Mouse (Mus musculus) cerebellum, adult 9-10 months (tissue): Measurements from ENCODE around the gene Lin28a.
"Not testable (repeated sequence)": the region's sequence is repeated elsewhere in the genome, so short reads cannot be mapped to it uniquely, and the experiment has no call there.

ENCODE experiments used
- DNase-seq: peaks from one replicate; pipeline ENCODE4 v3.0.0; 2022

Lin28a gene

DNA sequence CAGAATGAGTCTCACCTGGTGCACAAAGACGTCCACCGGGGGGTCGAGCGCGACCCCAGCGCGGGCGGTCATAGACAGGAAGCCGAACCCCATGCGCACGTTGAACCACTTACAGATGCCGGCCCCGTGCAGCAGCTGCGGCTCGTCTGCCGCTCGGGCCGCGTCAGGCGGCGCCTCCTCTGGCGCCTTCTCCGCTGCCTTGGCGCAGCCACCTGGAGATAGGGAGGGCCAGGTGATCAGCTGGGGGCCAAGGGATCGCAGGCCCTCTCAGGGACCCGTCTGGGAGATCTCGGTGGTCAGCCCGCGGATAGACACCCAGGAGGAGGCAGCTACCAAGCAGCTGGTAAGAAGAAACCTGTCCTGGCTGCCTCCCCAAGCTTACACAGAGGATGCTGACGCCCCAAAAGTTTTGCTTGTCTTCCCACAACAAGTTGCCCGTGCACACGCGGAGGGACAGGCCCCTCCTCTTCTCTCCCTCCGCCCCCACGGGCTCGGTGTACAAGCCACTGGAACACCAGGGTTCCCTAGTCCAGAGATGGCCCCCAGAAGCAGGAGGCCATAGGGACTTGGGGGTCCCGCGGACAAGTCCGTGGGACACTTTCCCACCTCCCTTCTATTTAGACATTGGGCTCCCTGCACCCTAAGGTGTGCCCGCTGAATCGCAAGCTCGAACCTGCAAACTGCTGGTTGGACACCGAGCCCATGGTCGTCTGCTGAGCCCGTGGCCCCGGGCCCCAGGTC lies 433 bp downstream of the Lin28a start:
- DNase-seq: no peak

DNA sequence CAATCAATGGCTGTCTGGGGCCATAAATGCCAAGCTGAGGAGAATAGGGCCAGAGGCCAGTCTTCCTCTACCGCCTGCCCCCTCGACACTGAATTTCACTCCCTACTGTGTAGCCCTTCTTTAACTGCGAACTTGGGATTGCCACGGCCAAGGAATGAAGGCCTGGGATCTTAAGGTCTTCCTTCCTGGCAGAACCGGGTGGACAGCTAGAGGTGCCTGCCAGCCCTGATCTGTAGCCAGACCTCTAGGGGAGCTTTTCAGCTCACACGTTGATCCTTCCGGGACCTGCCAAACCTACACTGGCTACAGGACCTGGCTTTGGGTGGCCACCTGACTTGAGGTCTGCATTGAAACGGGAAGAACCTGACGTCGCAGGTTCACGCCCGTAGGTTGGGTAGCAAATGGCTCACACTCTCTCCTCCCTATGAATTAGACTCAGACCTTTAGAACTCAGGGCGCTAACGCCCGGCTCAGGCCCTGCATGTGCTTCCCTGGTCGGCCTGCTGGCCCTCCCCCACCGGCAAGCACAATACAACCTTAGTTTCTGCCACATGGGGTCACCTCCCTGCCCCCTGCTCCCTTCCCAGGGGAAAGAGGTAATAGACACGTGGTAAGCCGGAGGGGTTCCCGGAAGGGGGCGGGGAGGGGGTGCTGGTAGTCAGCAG lies 1.3 kb downstream of the Lin28a start:
- DNase-seq: no peak

DNA sequence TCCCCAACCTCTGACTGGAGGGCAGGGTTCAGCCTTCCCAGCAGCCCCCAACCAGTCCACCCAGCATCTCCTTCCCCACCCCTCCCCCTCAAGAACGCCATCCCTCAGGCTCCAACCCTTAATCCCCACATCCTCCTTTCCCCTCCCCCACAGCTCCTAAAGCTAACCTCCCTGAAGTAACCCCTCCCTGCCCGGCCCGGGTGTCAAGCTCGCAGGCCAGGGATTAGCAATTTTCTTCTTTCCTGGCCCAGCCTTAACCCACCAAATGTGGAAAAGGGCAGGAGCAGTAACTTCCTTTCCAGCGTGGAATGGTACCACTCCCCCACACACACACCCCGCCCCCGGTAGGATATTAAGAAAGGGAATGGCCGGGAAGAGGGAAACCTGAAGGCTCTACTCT lies 1.9 kb downstream of the Lin28a start:
- no peak for DNase-seq

DNA sequence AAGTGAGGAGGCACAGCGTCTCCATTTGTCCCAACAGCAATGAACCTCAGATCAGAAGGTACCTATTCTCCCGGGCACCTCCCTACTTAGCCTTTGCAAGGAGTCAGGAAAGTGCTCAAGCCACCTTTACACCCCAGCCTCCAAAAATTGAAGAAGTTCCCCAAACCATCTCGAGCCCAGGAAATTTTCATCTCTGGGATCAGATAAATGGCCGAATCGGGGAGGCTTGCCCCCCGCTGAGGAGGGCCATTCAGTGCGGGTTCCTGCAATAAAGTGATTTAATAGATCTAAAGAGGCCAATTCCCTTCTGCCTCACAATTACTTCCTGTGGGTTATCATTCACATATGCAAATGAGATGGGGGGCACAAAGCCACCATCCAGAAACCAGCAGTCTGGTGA lies 2.4 kb downstream of the Lin28a start:
- DNase-seq: no peak

DNA sequence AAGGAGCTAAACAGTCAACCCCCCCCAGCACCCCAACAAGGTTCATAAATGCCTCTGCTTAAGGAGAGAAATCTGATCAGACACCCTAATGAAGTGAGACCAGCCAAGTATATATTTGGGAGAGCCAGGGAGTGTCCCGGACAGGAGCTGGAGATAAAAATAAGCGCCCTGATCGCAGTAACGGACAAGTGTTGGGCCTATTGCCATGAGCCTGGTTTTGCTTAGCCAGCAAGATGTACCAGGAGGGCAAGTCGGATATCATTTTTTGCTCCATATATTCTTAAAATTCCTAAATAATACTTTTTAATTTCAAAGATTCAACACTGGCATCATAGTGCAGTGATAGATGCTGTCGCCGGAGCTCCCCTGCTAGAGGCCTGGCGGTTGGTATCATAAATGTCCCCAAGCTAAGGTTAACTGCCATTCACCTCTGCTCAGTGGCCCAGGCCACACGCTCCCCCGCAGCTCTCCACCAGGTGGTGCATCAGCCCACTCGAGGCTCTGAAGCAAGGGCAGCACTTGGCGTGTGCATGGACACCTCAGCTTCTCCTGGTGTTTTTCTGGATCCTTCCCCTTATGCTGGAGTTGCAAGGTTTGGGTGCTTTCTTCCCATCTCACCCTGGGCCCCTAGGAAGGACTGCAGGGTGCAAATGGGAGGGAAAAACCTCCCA lies 5.6 kb downstream of the Lin28a start:
- DNase-seq: no peak

DNA sequence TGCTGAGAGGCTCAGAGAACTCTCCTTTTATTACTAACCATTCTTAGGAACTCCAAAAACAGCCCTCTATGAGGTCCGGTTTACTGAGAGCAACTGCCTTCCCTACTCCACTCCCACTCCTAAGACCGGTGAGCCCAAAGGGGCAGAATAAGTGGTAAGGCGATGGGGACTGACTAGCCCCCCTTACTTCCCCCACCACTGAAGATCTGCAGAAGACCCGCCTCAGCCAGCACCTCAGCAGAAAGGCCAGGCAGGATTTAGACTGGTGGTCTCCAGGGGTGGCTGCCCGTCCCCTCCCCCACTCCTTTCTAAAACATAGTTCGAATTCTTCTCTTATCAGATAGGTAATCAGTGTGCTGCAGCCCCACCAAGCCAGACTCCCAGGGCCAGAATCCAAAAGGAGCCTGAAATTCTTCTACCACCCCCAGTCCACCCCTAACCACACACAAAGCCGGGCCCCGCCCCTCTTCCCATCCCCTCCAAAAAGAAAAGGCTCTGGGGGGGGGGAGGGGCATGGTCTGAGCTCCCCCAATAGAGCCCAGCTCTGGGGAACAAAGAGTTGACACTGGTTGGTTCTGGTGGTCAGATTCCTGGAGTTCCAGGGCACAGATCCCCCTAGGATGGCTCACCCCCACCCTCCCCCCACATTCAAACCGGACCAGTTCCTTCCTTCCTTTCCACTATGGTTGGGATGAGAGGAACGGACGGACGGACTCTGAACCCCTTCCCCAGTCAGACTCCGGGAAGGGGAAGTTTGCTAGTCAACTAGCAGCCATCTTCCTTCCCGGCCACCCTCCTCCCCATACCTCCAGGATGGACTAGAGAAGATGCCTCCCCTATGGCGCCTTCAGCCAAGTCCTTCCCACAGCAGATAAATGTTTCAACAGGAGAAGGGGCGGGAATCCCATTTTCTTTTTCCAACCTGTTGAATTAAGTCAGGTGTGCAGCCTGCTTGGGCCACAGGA lies 6.9 kb downstream of the Lin28a start:
- DNase-seq: no peak

DNA sequence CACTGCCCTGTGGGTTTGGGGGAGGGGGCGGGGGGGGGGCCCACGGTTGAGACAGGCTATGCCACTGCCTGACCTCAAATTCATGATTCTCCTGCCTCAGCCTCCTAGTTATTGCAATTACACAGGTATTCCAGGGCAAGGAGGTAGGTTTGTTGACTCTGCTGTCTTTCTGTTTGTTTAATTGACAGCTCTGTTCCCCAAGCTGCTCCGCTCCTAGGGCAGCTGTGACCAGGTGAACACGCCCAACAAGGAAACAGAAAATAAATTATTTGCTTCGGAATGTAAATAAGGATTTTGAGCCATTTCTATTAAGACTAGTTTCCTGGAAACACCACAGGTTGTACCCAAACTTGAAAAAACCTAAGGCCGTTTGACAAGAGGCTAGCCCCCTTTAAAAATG lies 8.9 kb downstream of the Lin28a start:
- DNase-seq: no peak

DNA sequence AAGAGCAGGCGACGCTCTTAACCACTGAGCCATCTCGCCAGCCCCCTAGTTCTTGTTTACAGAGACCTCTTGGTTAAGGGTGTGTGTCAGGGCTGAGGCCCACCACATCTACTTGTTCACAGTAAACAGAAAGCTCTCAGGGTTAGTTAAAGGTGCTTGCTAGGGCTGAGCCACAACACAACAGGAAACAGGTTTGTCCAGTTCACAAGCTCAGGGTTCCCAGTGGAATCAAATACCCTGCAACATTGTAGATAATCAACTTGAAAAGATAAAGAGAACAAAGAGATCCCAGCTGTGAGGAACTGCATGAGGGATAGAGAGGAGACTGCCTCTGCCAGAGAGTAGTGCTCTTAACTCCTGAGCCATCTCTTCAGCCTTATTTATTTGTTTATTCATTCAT lies 11.8 kb downstream of the Lin28a start:
- DNase-seq: no peak

DNA sequence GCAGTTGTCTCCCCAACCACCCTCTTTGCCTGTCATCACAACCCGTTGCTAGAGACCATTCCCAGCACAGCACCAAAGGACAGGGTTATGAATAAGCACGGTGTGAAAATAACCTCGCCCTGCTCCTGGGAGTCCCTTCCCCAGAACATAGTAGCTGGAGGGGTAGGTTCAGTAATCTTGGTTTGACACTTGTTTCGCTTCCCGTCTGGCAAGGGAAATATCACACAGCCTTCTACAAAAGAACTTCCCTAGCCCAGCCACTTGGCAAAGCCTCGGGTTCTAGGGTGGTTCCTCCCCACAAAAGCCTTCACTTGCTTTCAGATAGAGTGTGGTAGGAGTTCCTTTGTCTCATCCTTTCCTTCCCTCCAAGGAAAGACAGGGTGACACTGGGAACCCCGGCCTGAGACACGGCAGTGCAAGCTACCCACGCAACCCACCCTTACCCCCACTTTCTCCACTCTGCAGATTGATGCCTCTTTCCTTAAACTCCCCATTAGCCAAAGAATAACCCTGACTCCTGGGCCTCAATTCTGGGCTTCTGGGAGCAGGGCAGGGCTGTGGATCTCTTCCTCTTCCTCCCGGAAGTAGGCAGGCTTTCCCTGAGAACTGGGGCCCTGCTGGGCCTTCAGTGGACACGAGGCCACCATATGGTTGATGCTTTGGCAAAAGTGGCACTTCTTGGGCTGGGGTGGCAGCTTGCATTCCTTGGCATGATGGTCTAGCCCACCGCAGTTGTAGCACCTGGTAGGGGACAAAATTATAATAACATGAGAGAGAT lies 12.9 kb downstream of the Lin28a start:
- DNase-seq: no peak

DNA sequence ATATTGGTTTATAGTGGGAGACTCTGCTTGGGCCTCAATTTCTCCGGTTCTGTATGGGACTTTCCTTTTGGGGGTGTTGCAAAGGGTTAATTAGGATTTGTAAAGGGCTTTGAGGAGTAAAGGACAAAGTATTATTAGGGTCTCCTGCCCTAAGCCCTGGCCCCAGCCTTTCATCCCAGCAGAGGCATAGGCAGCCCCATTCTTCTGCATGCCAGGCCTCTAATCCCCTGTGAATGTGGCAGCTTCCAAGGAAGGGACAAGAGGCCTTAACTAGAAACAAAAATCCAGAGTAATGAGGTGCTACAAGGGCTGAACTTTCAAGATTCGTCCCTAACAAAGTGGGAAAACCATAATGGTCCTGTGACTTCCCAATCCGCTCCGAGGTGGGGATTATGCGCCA lies 15.7 kb downstream of the Lin28a start:
- DNase-seq: no peak

DNA sequence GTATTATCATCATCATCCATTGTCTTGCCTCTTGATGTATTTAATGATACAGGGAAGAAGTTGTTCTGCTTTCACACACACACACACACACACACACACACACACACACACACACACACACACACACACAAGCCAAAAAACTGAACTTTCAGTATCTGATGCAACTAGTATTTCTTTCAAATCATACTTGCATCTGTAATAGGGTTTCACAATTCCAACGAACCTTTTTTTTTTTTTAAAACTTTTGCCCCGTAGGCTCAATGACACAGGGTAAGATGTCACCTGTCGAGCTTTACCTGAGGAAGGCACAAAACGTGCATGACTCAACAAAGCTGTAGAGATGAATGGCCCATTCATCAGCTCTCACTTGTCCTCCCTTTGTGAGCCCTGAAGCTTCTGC lies 16.4 kb downstream of the Lin28a start:
- DNase-seq: no peak

DNA sequence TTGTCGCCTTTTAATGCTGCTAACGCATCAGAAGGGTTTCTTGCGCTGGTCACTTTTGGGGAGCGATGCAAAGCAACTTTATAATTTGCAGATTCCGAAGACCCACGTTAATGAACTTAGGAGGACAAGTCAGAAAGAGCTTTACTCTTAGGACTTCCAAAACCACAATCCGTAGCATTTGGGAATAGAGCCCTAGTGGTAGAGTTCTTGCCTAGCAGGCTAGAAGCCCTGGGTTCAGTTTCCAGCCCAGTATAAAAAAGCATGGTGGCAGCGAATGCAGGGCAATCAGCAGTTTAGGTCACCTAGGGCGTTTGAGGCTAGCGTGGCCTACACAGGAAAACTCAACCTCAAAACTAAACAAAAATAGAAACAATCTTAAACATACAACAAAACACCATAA lies 16.9 kb downstream of the Lin28a start:
- no peak for DNase-seq

DNA sequence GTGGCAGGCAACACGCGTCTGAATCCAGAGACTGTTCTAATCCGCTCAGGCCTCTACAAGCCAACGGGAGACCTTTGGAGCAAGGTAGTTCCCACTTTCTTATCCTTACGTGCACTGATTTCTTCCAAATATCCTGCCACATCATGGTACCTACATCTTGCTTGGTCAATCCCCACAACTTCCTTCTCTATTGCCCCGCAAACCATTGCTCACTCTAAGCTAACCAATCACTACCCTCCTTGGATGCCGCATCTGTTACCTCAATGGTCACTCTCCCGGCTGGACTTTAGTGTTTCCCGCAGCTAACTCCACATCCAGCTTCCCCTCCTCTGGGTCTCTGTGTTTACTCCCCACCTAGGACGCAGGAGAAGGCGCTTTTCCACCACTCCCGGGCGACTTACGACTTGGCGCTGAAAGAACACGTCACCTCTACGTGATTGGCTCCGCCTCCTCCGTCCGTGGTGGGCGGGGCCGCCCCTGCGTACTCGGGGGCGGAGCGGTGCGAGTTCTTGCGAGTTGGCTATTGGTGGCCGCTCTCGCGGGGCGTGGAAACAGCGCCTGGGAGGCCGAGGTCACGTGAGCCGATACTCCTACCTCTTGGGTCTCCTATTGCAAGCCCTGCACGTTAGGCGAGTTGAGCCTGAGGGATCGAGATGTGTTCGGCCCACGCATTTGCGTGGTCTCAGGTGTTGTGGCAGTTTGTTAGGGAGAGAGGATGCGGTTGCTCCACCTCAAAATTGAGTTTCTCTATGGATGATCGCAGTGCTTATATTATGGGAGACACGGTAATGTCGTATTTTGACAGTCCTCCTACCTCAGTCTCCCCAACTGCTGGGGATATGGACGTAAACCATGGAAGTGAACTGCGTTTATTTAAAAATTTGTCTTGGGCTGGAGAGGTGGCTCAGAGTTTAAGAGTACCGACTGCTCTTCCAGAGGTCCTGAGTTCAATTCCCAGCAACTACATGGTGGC lies 17.9 kb downstream of the Lin28a start, which contains the start of gene Dhdds:
TSS of gene Dhdds (minus strand) at position 453 of the 973 bp plus-strand sequence.
- peak; percentile 97 for DNase-seq

DNA sequence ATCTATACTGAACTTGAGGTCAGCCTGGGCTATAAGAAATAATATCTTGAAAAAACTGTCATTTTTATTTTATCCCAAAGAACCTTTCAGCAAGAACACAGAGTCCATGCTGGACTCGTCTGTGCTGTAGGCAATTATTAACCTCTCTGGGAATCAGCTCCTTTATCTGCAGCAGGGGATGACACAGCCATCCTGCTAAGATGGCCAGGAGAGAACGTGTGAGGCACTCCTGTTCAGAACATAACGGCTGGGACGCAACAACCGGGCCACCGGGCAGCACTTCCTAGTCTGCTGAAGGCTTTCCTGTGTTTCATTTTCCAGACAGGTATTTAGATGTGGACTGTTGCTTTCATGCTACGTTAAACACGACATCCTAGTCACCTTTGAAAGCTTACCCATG lies 23.9 kb downstream of the Lin28a start:
- DNase-seq: no peak

DNA sequence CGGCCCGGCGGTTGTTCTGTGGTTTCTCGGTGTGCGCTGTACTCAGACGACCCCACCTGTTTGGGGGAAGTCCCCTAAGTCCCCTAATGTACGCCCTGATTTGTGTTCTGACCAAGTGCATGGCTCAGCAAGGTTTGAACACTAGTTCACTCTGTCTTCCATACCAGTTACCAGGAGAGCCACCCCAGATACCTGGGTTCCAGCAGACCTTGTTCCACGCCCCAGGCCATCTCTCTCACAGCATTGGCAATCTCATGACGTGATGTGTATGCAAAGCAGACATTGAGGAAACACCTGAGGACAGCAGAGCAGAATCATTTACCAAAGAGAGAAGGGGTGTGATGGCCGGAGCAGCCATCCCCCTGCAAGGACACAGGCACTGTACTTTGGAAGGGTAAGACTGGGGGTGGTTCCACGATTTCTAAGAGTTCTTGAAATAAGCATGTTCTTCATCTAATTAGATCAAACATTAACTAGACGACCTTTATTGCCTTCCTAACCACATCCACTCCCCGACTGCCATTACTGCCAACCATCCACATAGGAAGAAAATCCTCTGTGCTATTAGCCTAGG lies 27.5 kb downstream of the Lin28a start:
- no peak for DNase-seq

DNA sequence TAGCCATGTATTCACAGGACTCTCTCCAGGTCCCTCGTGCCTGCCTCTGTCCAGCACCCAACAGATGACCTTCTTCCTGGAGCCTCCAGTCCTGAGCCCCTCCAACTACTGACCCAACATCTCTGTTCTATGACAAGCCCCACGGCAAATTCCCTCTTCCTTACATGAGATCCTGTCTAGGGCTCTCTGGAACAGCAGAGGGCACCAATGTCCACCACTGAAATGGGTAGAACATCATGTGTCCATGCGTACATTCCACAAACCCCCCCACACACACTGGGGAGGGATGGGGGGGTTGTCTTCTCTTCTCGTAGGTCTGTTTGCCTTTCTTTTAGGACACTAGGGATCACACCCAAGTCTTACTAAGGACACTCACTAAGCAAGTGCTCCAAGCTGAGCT lies 28.6 kb downstream of the Lin28a start:
- DNase-seq: no peak

DNA sequence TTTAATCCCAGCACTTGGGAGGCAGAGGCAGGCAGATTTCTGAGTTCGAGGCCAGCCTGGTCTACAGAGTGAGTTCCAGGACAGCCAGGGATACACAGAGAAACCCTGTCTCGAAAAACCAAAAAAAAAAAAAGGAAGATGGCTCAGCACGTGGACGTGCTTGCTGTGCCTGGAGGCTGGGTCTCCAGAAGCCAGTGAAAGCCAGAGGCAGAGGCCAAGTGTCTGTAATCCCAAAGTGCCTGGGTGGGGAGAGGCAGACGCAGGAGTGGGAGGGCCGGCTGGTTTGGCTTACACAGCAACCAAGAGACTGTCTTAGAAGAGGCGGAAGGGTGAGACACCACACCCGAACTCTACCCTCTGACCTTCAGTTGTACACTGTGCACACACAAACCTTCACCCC lies 30.4 kb downstream of the Lin28a start:
- not testable (repeated sequence) for DNase-seq

DNA sequence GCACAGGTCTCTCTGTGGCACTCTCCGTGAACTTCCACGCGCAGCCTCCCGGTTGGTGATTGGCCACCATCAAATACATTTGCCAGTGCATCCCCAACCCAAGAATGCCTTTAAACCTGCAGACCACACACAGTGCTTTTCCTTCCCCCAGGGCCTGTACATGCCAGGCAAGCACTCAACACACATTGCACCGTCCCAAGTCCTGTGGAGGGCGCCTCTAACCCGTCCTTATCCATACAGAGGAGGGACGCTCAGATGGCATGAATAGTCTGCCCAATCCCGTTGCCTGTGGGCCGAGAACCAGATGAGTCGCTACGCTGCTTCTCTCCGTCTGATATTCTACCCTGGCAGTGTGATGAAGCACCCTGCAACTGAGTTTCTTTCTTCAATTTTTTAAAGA lies 35.7 kb downstream of the Lin28a start:
- DNase-seq: no peak

DNA sequence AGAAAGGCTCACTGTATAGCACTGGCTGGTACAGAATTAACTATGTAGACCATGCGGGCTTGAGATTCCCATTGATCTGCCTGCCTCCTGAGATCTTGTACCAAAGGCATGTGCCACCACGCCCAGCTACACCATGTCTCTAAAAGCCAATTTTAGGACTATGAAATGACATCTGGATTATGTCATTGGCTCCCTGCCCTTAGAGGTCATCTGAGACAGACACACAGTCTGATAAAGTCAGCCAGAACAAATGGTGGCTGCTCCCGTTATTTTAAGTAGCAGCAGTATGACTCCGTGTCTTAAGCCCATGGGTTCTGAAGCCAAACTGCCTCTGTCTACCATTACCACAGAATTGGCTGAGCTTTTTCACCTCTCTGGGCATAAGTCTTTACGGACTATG lies 38.1 kb downstream of the Lin28a start:
- DNase-seq: no peak

DNA sequence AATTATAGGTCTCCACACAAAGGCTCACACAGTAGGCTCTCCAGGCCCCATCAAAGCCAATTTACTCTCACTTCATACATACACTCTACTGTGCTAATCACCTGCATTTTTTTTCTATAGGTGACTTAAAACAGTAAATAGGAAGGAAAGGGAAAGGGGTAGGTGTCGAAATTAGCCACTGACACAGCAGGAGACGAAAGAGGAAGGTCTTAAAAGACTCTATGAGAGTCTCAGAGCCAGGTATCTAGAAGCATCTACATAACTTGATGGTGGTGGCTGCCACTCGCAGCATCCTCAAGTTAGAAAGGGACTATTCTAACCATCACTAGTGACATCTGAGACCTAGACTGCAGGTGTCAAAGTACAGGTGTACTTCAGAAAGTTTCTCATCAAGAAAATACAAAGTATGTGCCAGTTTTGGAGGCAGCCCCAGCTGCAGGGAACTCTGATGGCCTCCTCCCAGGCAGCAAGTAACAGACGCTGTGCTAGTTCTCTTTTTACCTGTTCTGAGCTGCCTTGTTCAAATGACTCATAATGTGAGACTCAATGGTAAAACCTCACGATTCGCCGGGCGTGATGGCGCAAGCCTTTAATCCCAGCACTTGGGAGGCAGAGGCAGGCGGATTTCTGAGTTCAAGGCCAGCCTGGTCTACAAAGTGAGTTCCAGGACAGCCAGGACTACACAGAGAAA lies 40.5 kb downstream of the Lin28a start:
- no peak for DNase-seq
